In genomic region chr16:13440468-13440867, GRCm38 (mm10) we compare ENCODE assay signal across 10 mouse cellular contexts.
DNase-seq lines count a peak whose midpoint lies in the region; ATAC-seq and TF ChIP-seq lines count a peak whose summit lies in the region.
"Had no signal": no experiment of that assay in that cellular context is flagged by ENCODE, and none has a peak within 500 bp of the region (broad histone marks: within the 10 kb centered on the region; RNA-seq: fewer than 3 reads in every experiment).

No protein-coding gene starts in this region.

- H3K4me1 ChIP-seq in small intestine, adult 2 months (ENCODE audit: control insufficient read depth, insufficient read depth, insufficient read length, low read length): no peaks in the 10 kb centered on the region

- H3K27ac ChIP-seq in small intestine, adult 2 months (ENCODE audit: insufficient read depth, low read depth, low read length): no peak overlapping the region
- H3K27ac ChIP-seq: heart, embryonic 15.5 days; neural tube, embryonic 13.5 days had no signal

- 36% methylated on average over 6 of the region's 6 CpGs for WGBS in small intestine, adult 2 months

- no peak overlapping the region for H3K4me3 ChIP-seq in small intestine, adult 2 months (ENCODE audit: low read depth, low read length)
- H3K4me3 ChIP-seq: heart, embryonic 15.5 days; neural tube, embryonic 13.5 days had no signal

- TF ChIP-seq CTCF in small intestine, adult 2 months (IDR thresholded peaks at IDR 0.05; ENCODE audit: extremely low read depth, insufficient read length, insufficient replicate concordance, low read depth, low read length): peak; percentile 66; the same call in 1 of the 2 replicates

- TF ChIP-seq POLR2A in small intestine, adult 2 months (IDR thresholded peaks at IDR 0.05; ENCODE audit: low read depth, low read length): no peak

- no peaks in the 10 kb centered on the region for H3K27me3 ChIP-seq in small intestine, adult 2 months (ENCODE audit: control insufficient read depth, insufficient read depth, low read length)
- H3K27me3 ChIP-seq: heart, embryonic 15.5 days had no signal

- DNase-seq in cerebellum, adult 11-12 months: peak; percentile 47
- DNase-seq in ovary, postnatal 14 days (ENCODE audit: low spot score): peak; percentile 29
- DNase-seq in ovary, adult 18-20 months (ENCODE audit: low spot score): no peak
- peak; percentile 67 to 81 for DNase-seq in cerebellum, postnatal 25 days
- peak; percentile 44 to 80 for DNase-seq in kidney, postnatal 36 days
- DNase-seq in frontal cortex, postnatal 14 days (ENCODE audit: low spot score in 2 of 2): no peak

- ATAC-seq in cerebellum, adult (ENCODE audit: insufficient number of reproducible peaks, low FRiP score, low TSS enrichment): no peak

- no peaks in the 10 kb centered on the region for H3K36me3 ChIP-seq in small intestine, adult 2 months (ENCODE audit: control insufficient read depth, insufficient read depth, low read length)
- H3K36me3 ChIP-seq: heart, embryonic 15.5 days; neural tube, embryonic 13.5 days had no signal

Comparison
In these comparisons a context has a peak if more than half of its experiments do, and no peak if none do; other contexts are left out.
1. DNase-seq: peak in cerebellum, adult 11-12 months (single experiment), ovary, postnatal 14 days (single experiment), cerebellum, postnatal 25 days (2 of 2) and kidney, postnatal 36 days (2 of 2); none in ovary, adult 18-20 months (single experiment) and frontal cortex, postnatal 14 days (0 of 2).